Mouse (Mus musculus) liver, embryonic 14.5 days (tissue): ENCODE measurements around the gene Gpr158.

ENCODE experiments used
- CTCF ChIP-seq: IDR thresholded peaks from 2 replicates; pipeline ENCODE4 v1.5.1; 2016; ENCODE audit warnings: antibody characterized with exemption, low read depth, control low read depth
- EP300 ChIP-seq: IDR thresholded peaks from 2 replicates; pipeline ENCODE4 v1.6.1; 2016; ENCODE audit warnings: antibody characterized with exemption, low read depth

- TF ChIP-seq EP300 (no peak), CTCF (no peak)
Measured at GRCm38 (mm10) chr2:21499399-21499798, 132.1 kb downstream of the Gpr158 start.
